17 mouse cellular contexts compared by ENCODE assay signal in genomic region chr12:26109866-26110265, GRCm38 (mm10).
DNase-seq lines count a peak whose midpoint lies in the region; ATAC-seq and TF ChIP-seq lines count a peak whose summit lies in the region.
"Had no signal": no experiment of that assay in that cellular context is flagged by ENCODE, and none has a peak within 500 bp of the region (broad histone marks: within the 10 kb centered on the region; RNA-seq: fewer than 3 reads in every experiment).

No protein-coding gene starts in this region.

- 35% methylated on average over 6 of the region's 6 CpGs for WGBS in cerebellum, adult 2 months
- 87% methylated on average over 6 of the region's 6 CpGs for WGBS in midbrain, postnatal 0 days

- no peak overlapping the region for H3K4me3 ChIP-seq in cerebellum, adult 2 months (replicated peaks; ENCODE audit: insufficient read depth, low read depth, low read length)
- H3K4me3 ChIP-seq in midbrain, postnatal 0 days (ENCODE audit: low read depth, low read length): no peak overlapping the region
- H3K4me3 ChIP-seq: embryonic facial prominence, embryonic 10.5 days; forebrain, embryonic 13.5 days; gastrocnemius, adult 2 months; heart, embryonic 12.5 days; hindbrain, embryonic 10.5 days; intestine, embryonic 15.5 days had no signal

- ATAC-seq in monocyte, adult 5-6 weeks (replicated peaks; ENCODE audit: insufficient number of reproducible peaks, low FRiP score, low TSS enrichment, poor library complexity, severe bottlenecking): no peak
- no peak for ATAC-seq in midbrain, postnatal 0 days (ENCODE audit: low FRiP score)
- ATAC-seq: forebrain, embryonic 13.5 days; intestine, embryonic 15.5 days had no signal

- H3K27me3 ChIP-seq in cerebellum, adult 2 months (ENCODE audit: control insufficient read depth, insufficient read depth, low read length): no peaks in the 10 kb centered on the region
- H3K27me3 ChIP-seq in midbrain, postnatal 0 days (ENCODE audit: insufficient read depth, low read length): no peaks in the 10 kb centered on the region
- H3K27me3 ChIP-seq: forebrain, embryonic 13.5 days; heart, embryonic 12.5 days; intestine, embryonic 15.5 days had no signal

- peak; percentile 48 for DNase-seq in heart, adult 11 months
- DNase-seq in heart, adult 18-20 months: no peak
- DNase-seq in cerebellum, adult 2 months: peak; percentile 53 to 64
- peak; percentile 65 for DNase-seq in cerebellum, adult 9-10 months
- DNase-seq in midbrain, postnatal 0 days (ENCODE audit: low spot score): no peak
- DNase-seq: adrenal gland, adult 2 months; adrenal gland, postnatal 25 days; gastrocnemius, adult 2 months; gastrocnemius, postnatal 25 days; kidney, adult 18-20 months had no signal

- H3K9ac ChIP-seq in midbrain, postnatal 0 days (replicated peaks; ENCODE audit: low read length, poor library complexity, severe bottlenecking): no peak overlapping the region
- H3K9ac ChIP-seq: forebrain, embryonic 13.5 days; heart, embryonic 12.5 days; hindbrain, embryonic 14.5 days; intestine, embryonic 15.5 days had no signal

- H3K9me3 ChIP-seq in midbrain, postnatal 0 days (ENCODE audit: low read length): no peaks in the 10 kb centered on the region
- H3K9me3 ChIP-seq: embryonic facial prominence, embryonic 10.5 days; forebrain, embryonic 13.5 days; heart, embryonic 12.5 days; intestine, embryonic 15.5 days had no signal

- no peak for TF ChIP-seq POLR2A in cerebellum, adult 2 months (IDR thresholded peaks at IDR 0.05; ENCODE audit: borderline replicate concordance, insufficient read depth, low read length)

- TF ChIP-seq CTCF in cerebellum, adult 2 months (IDR thresholded peaks at IDR 0.05; ENCODE audit: borderline replicate concordance, insufficient read depth, low read depth, low read length): 0 out of 2 replicates have a peak, but pooled peaks have one; percentile 3
- no peak for TF ChIP-seq CTCF in midbrain, postnatal 0 days (IDR thresholded peaks at IDR 0.05)

- H3K27ac ChIP-seq in cerebellum, adult 2 months (ENCODE audit: insufficient read depth, low read length): no peak overlapping the region
- H3K27ac ChIP-seq in midbrain, postnatal 0 days (ENCODE audit: low read depth, low read length): no peak overlapping the region
- H3K27ac ChIP-seq: embryonic facial prominence, embryonic 10.5 days; forebrain, embryonic 13.5 days; gastrocnemius, adult 2 months; hindbrain, embryonic 10.5 days; hindbrain, embryonic 14.5 days; intestine, embryonic 15.5 days had no signal

- no peaks in the 10 kb centered on the region for H3K36me3 ChIP-seq in midbrain, postnatal 0 days (ENCODE audit: insufficient read depth, low read length)
- H3K36me3 ChIP-seq: embryonic facial prominence, embryonic 10.5 days; heart, embryonic 12.5 days; hindbrain, embryonic 10.5 days; intestine, embryonic 15.5 days had no signal

- peaks cover 19% of the 10 kb centered on the region for H3K4me1 ChIP-seq in cerebellum, adult 2 months (ENCODE audit: control insufficient read depth, insufficient read depth, low read length)
- no peaks in the 10 kb centered on the region for H3K4me1 ChIP-seq in midbrain, postnatal 0 days (ENCODE audit: insufficient read depth, low read length)
- H3K4me1 ChIP-seq: hindbrain, embryonic 10.5 days; intestine, embryonic 15.5 days had no signal

- no peak overlapping the region for H3K4me2 ChIP-seq in midbrain, postnatal 0 days (ENCODE audit: low read depth, low read length, poor library complexity, severe bottlenecking)
- H3K4me2 ChIP-seq: forebrain, embryonic 13.5 days; heart, embryonic 12.5 days; hindbrain, embryonic 14.5 days; intestine, embryonic 15.5 days had no signal

Comparison
In these comparisons a context has a peak if more than half of its experiments do, and no peak if none do; other contexts are left out.
1. DNase-seq: peak in heart, adult 11 months (single experiment), cerebellum, adult 2 months (2 of 2) and cerebellum, adult 9-10 months (single experiment); none in heart, adult 18-20 months (0 of 2) and midbrain, postnatal 0 days (single experiment).